Mouse (Mus musculus) lung, adult 2 months (tissue): ENCODE data around the gene Rsad2. TPM values are rescaled to one million over a fixed set of nuclear protein-coding genes. Genes with fewer than 3 reads are reported as not detected.

Source experiments
- DNase-seq: peaks from one replicate; pipeline ENCODE4 v3.0.0; 2022
- H3K4me1 ChIP-seq: fragments of 200-500 bp; 2 replicates; pipeline ENCODE4 v1.6.1; 2011; ENCODE audit warnings: low read length; ENCODE audit not compliant: control insufficient read depth, insufficient read depth
- H3K4me3 ChIP-seq: fragments of 200-500 bp; replicated peaks from 2 replicates; pipeline ENCODE3; 2011; ENCODE audit warnings: low read depth, mild to moderate bottlenecking, control low read depth, low read length; ENCODE audit errors: extremely low read depth
- CTCF ChIP-seq: fragments of 200-500 bp; IDR thresholded peaks from 2 replicates; pipeline ENCODE4 v1.5.1; 2011; ENCODE audit warnings: mild to moderate bottlenecking, low read length, control low read depth; ENCODE audit not compliant: insufficient read depth
- POLR2A ChIP-seq: fragments of 200-500 bp; IDR thresholded peaks from 2 replicates; pipeline ENCODE4 v1.6.1; 2011; ENCODE audit warnings: low read depth, mild to moderate bottlenecking, control low read depth, low read length, borderline replicate concordance; ENCODE audit errors: extremely low read depth
- WGBS: fragments of 180-500 bp; shearing (Covaris S2); methylation state at CpG from one replicate; pipeline ENCODE4 v1.1.7; 2018; 5-methylcytosine and 5-hydroxymethylcytosine counted together
- polyA plus RNA-seq: library from polyadenylated mRNA; depleted of rRNA; stranded (reverse); fragments of >200 nt; gene quantifications from 2 replicates; pipeline ENCODE4 v1.2.3, GENCODE M21; 2012

The Rsad2 gene
- polyA plus RNA-seq, 1 experiment, result 1.4 TPM

GRCm38 (mm10) chr12:26404781-26405702 lies 51.2 kb downstream of the Rsad2 start:
- Histone ChIP-seq H3K4me3 (no peak overlapping the region), H3K4me1 (peaks cover 43% of the 10 kb centered on the region)
- WGBS, result 29% methylated on average over 11 of the region's 11 CpGs
- TF ChIP-seq POLR2A (no peak), CTCF (no peak)
- no peak for DNase-seq

- Histone ChIP-seq H3K4me3 (no peak overlapping the region), H3K4me1 (peaks cover 37% of the 10 kb centered on the region)
- DNase-seq, result no peak
- TF ChIP-seq POLR2A (no peak), CTCF (no peak)
- WGBS, result 43% methylated on average over 16 of the region's 16 CpGs
Observed at GRCm38 (mm10) chr12:26403372-26404125, 52.7 kb downstream of the Rsad2 start.

- no peak for DNase-seq
- TF ChIP-seq POLR2A, result no peak
Observed at GRCm38 (mm10) chr12:26401696-26402470, 54.4 kb downstream of the Rsad2 start.

GRCm38 (mm10) chr12:26401254-26401653 lies 55.0 kb downstream of the Rsad2 start:
- Histone ChIP-seq H3K4me1 (peaks cover 32% of the 10 kb centered on the region), H3K4me3 (no peak overlapping the region)
- TF ChIP-seq POLR2A, result no peak
- TF ChIP-seq CTCF, result no peak
- 44% methylated on average over 1 of the region's 1 CpGs for WGBS
- DNase-seq, result no peak

More at GRCm38 (mm10) chr12:26401696-26402470, 54.4 kb downstream of the Rsad2 start:
- WGBS, result 44% methylated on average over 10 of the region's 10 CpGs
- no peak overlapping the region for H3K4me3 ChIP-seq
- H3K4me1 ChIP-seq, result peaks cover 35% of the 10 kb centered on the region

GRCm38 (mm10) chr12:26400762-26401161 lies 55.5 kb downstream of the Rsad2 start:
- DNase-seq, result no peak
- no peak for TF ChIP-seq CTCF
- no peak for TF ChIP-seq POLR2A
- Histone ChIP-seq H3K4me1 (peaks cover 29% of the 10 kb centered on the region), H3K4me3 (no peak overlapping the region)
- WGBS, result 90% methylated on average over 1 of the region's 1 CpGs

- peaks cover 29% of the 10 kb centered on the region for H3K4me1 ChIP-seq
- TF ChIP-seq CTCF (no peak), POLR2A (no peak)
- WGBS, result 81% methylated on average over 6 of the region's 6 CpGs
- no peak overlapping the region for H3K4me3 ChIP-seq
- DNase-seq, result no peak
Observed at GRCm38 (mm10) chr12:26399391-26399790, 56.9 kb downstream of the Rsad2 start.

- no peak overlapping the region for H3K4me3 ChIP-seq
- 20% methylated on average over 2 of the region's 2 CpGs for WGBS
- H3K4me1 ChIP-seq, result peaks cover 24% of the 10 kb centered on the region
- no peak for DNase-seq
- TF ChIP-seq CTCF, result no peak
- TF ChIP-seq POLR2A, result no peak
Observed at GRCm38 (mm10) chr12:26398597-26398996, 57.7 kb downstream of the Rsad2 start.

- H3K4me3 ChIP-seq, result no peak overlapping the region
- no peak for TF ChIP-seq POLR2A
- no peak for TF ChIP-seq CTCF
- DNase-seq, result no peak
- peaks cover 24% of the 10 kb centered on the region for H3K4me1 ChIP-seq
- 65% methylated on average over 13 of the region's 13 CpGs for WGBS
Observed at GRCm38 (mm10) chr12:26394485-26395470, 61.5 kb downstream of the Rsad2 start.
